ENCODE assay signal across 13 mouse cellular contexts in the genomic region with DNA sequence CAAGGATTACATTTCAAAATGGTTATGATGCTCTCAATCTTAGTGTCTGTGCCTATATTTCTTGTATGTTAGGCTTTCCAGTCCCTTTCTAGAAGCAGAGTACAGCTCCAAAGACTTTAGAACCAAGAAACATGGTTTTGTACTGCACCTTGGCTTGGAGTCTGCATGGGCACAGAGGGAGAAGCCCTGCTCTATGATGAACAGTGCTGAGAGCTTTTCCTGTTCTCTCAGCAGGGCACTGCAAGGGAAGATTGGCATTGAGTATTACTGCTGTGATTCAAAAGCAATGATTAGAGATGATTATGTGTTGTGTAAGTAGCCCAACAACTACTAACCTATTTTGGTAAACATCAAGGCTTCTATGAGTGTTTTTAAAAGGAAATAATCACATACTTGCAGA.
DNase-seq lines count a peak whose midpoint lies in the region.
"Had no signal": no experiment of that assay in that cellular context is flagged by ENCODE, and none has a peak within 500 bp of the region (broad histone marks: within the 10 kb centered on the region; RNA-seq: fewer than 3 reads in every experiment).

No protein-coding gene starts in this region.

- peak; percentile 86 for DNase-seq in brain, adult 2 months (ENCODE audit: low read depth, low spot score)
- peak; percentile 45 for DNase-seq in cerebellum, adult 11 months
- peak; percentile 52 for DNase-seq in cerebellum, adult 8-10 months
- DNase-seq in cerebellum, postnatal 14 days = peak; percentile 60 to 78
- no peak for DNase-seq in ovary, adult 18-20 months (ENCODE audit: low spot score)
- DNase-seq in adrenal gland, adult (ENCODE audit: inconsistent age in 2 of 2, low spot score in 1 of 2) = no peak
- no peak for DNase-seq in kidney, postnatal 4 days
- DNase-seq: adrenal gland, adult 2 months; adrenal gland, postnatal 25 days; gastrocnemius, postnatal 10 days; heart, adult 18-20 months; heart, postnatal 10 days; kidney, adult 11 months had no signal

Comparison
In these comparisons a context has a peak if more than half of its experiments do, and no peak if none do; other contexts are left out.
1. DNase-seq: peak in brain, adult 2 months (single experiment), cerebellum, adult 11 months (single experiment), cerebellum, adult 8-10 months (single experiment) and cerebellum, postnatal 14 days (2 of 2); none in ovary, adult 18-20 months (single experiment), adrenal gland, adult (0 of 2) and kidney, postnatal 4 days (0 of 2).